Mouse (Mus musculus) heart, adult 2 months (tissue): Measurements from ENCODE around the gene C130026I21Rik.
"Not testable (repeated sequence)": the region's sequence is repeated elsewhere in the genome, so short reads cannot be mapped to it uniquely, and the experiment has no call there.

Experiments used
- CTCF ChIP-seq: fragments of 200-600 bp; IDR thresholded peaks from 2 replicates; pipeline ENCODE4 v1.8.1; 2022; ENCODE audit warnings: antibody characterized with exemption, mild to moderate bottlenecking, moderate library complexity
- EP300 ChIP-seq: fragments of 200-500 bp; IDR thresholded peaks from 2 replicates; pipeline ENCODE4 v1.6.1; 2011; ENCODE audit warnings: low read depth, low read length, control low read depth; ENCODE audit not compliant: insufficient read depth
- POLR2A ChIP-seq: fragments of 200-500 bp; IDR thresholded peaks from 2 replicates; pipeline ENCODE4 v1.6.1; 2011; ENCODE audit warnings: mild to moderate bottlenecking, low read depth, low read length, control low read depth; ENCODE audit not compliant: insufficient read depth

- not testable (repeated sequence) for TF ChIP-seq CTCF, POLR2A, EP300
Measured at GRCm38 (mm10) chr1:85112266-85112665, 158.1 kb downstream of the C130026I21Rik start.
